Mouse (Mus musculus): ENCODE measurements around the gene Ubtd1.

- TF ChIP-seq POLR2A (IDR thresholded peaks at IDR 0.05; ENCODE audit: borderline replicate concordance, low read depth, low read length) (no peak), CTCF (IDR thresholded peaks at IDR 0.05; ENCODE audit: low read depth, low read length) (no peak)
Observed at GRCm38 (mm10) chr19:41987206-41987605, 5.6 kb downstream of the Ubtd1 start.

All from bone marrow macrophage, adult 2 months (primary cell).